Mouse (Mus musculus): ENCODE results near the gene Muc1. TPM values are rescaled to one million over a fixed set of nuclear protein-coding genes. Genes with fewer than 3 reads are reported as not detected.

The Muc1 gene
- polyA plus RNA-seq, 1 experiment, result 0.67 TPM

DNA sequence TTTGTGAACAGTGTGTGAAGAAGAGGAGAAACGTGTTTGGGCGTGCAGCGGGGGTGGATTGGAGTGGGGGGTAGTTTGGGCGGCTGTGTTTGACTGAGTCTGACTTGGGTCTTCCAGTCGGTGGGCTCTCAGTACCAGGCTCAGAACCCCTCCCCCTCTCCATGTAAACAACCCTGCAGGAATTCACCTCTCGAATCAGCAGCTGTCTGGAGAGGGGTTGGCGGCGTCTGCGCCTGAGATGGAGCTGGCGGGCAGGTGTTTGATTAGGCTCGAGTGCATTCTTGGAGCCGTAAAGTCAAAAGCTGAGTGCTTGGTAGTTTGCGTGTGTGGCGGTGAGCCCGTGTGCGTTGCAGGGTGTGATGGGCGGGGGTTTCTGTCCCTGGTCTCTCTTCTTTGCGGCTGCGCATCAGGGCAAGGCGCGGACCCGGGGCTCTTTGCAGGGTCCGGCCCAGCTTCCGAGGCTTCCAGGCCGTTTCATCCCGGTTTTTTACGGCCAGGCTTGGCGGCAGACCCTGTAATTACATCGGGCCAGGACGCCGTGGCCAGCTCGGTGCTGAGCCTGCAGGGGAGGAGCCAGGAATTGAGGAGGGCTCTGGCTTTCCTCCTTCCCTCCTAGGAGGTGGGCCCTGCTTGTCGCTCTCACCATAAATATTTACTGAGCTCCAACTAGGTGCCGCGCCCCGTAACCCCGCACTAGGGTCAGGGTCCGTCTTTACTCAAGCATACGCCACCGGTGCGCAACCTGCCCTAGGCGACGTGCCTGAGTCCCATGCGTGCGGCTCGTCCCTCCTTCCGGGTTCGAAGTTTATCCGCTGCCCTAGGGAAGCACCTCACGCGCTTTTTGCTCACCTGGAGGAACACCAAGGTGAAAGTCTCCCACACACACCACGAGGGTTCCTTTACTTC is 52.0 kb downstream of the Muc1 start, which contains the start of gene Efna1:
Gene Efna1 (minus strand): TSS at position 537 of the 906 bp plus-strand sequence.
- no peak for TF ChIP-seq CTCF (IDR thresholded peaks at IDR 0.05; ENCODE audit: control insufficient read depth, insufficient read depth, low read length)
- TF ChIP-seq POLR2A (IDR thresholded peaks at IDR 0.05; ENCODE audit: borderline replicate concordance, control insufficient read depth, low read depth, low read length), result no peak
- peak within 1 kb of the TSS; percentile 20 for H3K27ac ChIP-seq (ENCODE audit: control insufficient read depth, insufficient read depth, low read depth, low read length, poor library complexity)
- 1% methylated on average over 52 of the region's 52 CpGs for WGBS
- peaks cover 4% of the 10 kb centered on the region for H3K4me1 ChIP-seq (ENCODE audit: control insufficient read depth, insufficient read depth, low read length)
- H3K4me3 ChIP-seq (replicated peaks; ENCODE audit: control insufficient read depth, low read depth, low read length), result peak within 1 kb of the TSS; percentile 36

GRCm38 (mm10) chr3:89281579-89282290 is 52.9 kb downstream of the Muc1 start:
- Histone ChIP-seq H3K27ac (ENCODE audit: control insufficient read depth, insufficient read depth, low read depth, low read length, poor library complexity) (no peak overlapping the region), H3K4me3 (replicated peaks; ENCODE audit: control insufficient read depth, low read depth, low read length) (no peak overlapping the region), H3K4me1 (ENCODE audit: control insufficient read depth, insufficient read depth, low read length) (peaks cover 4% of the 10 kb centered on the region)
- WGBS, result 17% methylated on average over 20 of the region's 20 CpGs
- peak; percentile 93 for TF ChIP-seq CTCF (IDR thresholded peaks at IDR 0.05; ENCODE audit: control insufficient read depth, insufficient read depth, low read length)
- TF ChIP-seq POLR2A (IDR thresholded peaks at IDR 0.05; ENCODE audit: borderline replicate concordance, control insufficient read depth, low read depth, low read length), result no peak

GRCm38 (mm10) chr3:89282291-89282643 is 53.4 kb downstream of the Muc1 start:
- no peak overlapping the region for H3K4me3 ChIP-seq (replicated peaks; ENCODE audit: control insufficient read depth, low read depth, low read length)
- TF ChIP-seq POLR2A (IDR thresholded peaks at IDR 0.05; ENCODE audit: borderline replicate concordance, control insufficient read depth, low read depth, low read length) (no peak), CTCF (IDR thresholded peaks at IDR 0.05; ENCODE audit: control insufficient read depth, insufficient read depth, low read length) (no peak)
- 29% methylated on average over 4 of the region's 4 CpGs for WGBS
- H3K27ac ChIP-seq (ENCODE audit: control insufficient read depth, insufficient read depth, low read depth, low read length, poor library complexity), result no peak overlapping the region
- peaks cover 4% of the 10 kb centered on the region for H3K4me1 ChIP-seq (ENCODE audit: control insufficient read depth, insufficient read depth, low read length)

Other genes with a start within 250 kb of the Muc1 start
- gene Rusc1, start 135.7 kb upstream of the Muc1 start, polyA plus RNA-seq (2011; ENCODE audit: insufficient read depth, insufficient read length, low replicate concordance, missing spikeins), result 14.5 and 17.1 TPM in 2 replicates
- not detected in 2 replicates for gene Gm43738, start 128.0 kb upstream of the Muc1 start, polyA plus RNA-seq (2011; ENCODE audit: insufficient read depth, insufficient read length, low replicate concordance, missing spikeins)
- 21.7 and 30.3 TPM in 2 replicates for gene Fdps, start 127.1 kb upstream of the Muc1 start, polyA plus RNA-seq (2011; ENCODE audit: insufficient read depth, insufficient read length, low replicate concordance, missing spikeins)
- 14.3 and 16.0 TPM in 2 replicates for gene Pklr, start 92.9 kb upstream of the Muc1 start, polyA plus RNA-seq (2011; ENCODE audit: insufficient read depth, insufficient read length, low replicate concordance, missing spikeins)
- 1.6 TPM in 1 of 2 replicates, not detected in the other for gene Hcn3, start 68.9 kb upstream of the Muc1 start, polyA plus RNA-seq (2011; ENCODE audit: insufficient read depth, insufficient read length, low replicate concordance, missing spikeins)
- 43.3 and 90.9 TPM in 2 replicates for gene Clk2, start 64.3 kb upstream of the Muc1 start, polyA plus RNA-seq (2011; ENCODE audit: insufficient read depth, insufficient read length, low replicate concordance, missing spikeins)
- gene Scamp3, start 51.6 kb upstream of the Muc1 start, polyA plus RNA-seq (2011; ENCODE audit: insufficient read depth, insufficient read length, low replicate concordance, missing spikeins), result 25.7 and 54.2 TPM in 2 replicates
- 4.1 and 9.8 TPM in 2 replicates for gene Fam189b, start 45.9 kb upstream of the Muc1 start, polyA plus RNA-seq (2011; ENCODE audit: insufficient read depth, insufficient read length, low replicate concordance, missing spikeins)
- gene Gba, start 26.1 kb upstream of the Muc1 start, polyA plus RNA-seq (2011; ENCODE audit: insufficient read depth, insufficient read length, low replicate concordance, missing spikeins), result 27.7 and 71.7 TPM in 2 replicates
- gene Thbs3, start 13.9 kb upstream of the Muc1 start, polyA plus RNA-seq (2011; ENCODE audit: insufficient read depth, insufficient read length, low replicate concordance, missing spikeins), result 2.9 TPM in 1 of 2 replicates, not detected in the other
- gene Mtx1, start 2.0 kb upstream of the Muc1 start, polyA plus RNA-seq (2011; ENCODE audit: insufficient read depth, insufficient read length, low replicate concordance, missing spikeins), result 33.9 and 66.4 TPM in 2 replicates
- gene Krtcap2, start 16.9 kb downstream of the Muc1 start, polyA plus RNA-seq (2011; ENCODE audit: insufficient read depth, insufficient read length, low replicate concordance, missing spikeins), result 47.8 and 69.5 TPM in 2 replicates
- 0.59 and 1.6 TPM in 2 replicates for gene Trim46, start 17.3 kb downstream of the Muc1 start, polyA plus RNA-seq (2011; ENCODE audit: insufficient read depth, insufficient read length, low replicate concordance, missing spikeins)
- gene Dpm3, start 30.3 kb downstream of the Muc1 start, polyA plus RNA-seq (2011; ENCODE audit: insufficient read depth, insufficient read length, low replicate concordance, missing spikeins), result 30.7 and 39.3 TPM in 2 replicates
- gene Slc50a1, start 41.5 kb downstream of the Muc1 start, polyA plus RNA-seq (2011; ENCODE audit: insufficient read depth, insufficient read length, low replicate concordance, missing spikeins), result 64.0 and 83.0 TPM in 2 replicates
- gene Efna1, start 52.1 kb downstream of the Muc1 start, polyA plus RNA-seq (2011; ENCODE audit: insufficient read depth, insufficient read length, low replicate concordance, missing spikeins), result 0.99 and 2.0 TPM in 2 replicates
- 2.7 TPM in 1 of 2 replicates, not detected in the other for gene Efna3, start 93.9 kb downstream of the Muc1 start, polyA plus RNA-seq (2011; ENCODE audit: insufficient read depth, insufficient read length, low replicate concordance, missing spikeins)
- not detected in 2 replicates for gene Efna4, start 109.0 kb downstream of the Muc1 start, polyA plus RNA-seq (2011; ENCODE audit: insufficient read depth, insufficient read length, low replicate concordance, missing spikeins)
- gene Adam15, start 120.9 kb downstream of the Muc1 start, polyA plus RNA-seq (2011; ENCODE audit: insufficient read depth, insufficient read length, low replicate concordance, missing spikeins), result 112 and 187 TPM in 2 replicates
- 0.56 TPM in 1 of 2 replicates, not detected in the other for gene Dcst2, start 132.9 kb downstream of the Muc1 start, polyA plus RNA-seq (2011; ENCODE audit: insufficient read depth, insufficient read length, low replicate concordance, missing spikeins)
- 1.3 TPM in 1 of 2 replicates, not detected in the other for gene Dcst1, start 136.2 kb downstream of the Muc1 start, polyA plus RNA-seq (2011; ENCODE audit: insufficient read depth, insufficient read length, low replicate concordance, missing spikeins)
- 20.8 and 40.2 TPM in 2 replicates for gene Zbtb7b, start 165.7 kb downstream of the Muc1 start, polyA plus RNA-seq (2011; ENCODE audit: insufficient read depth, insufficient read length, low replicate concordance, missing spikeins)
- 0.92 TPM in 1 of 2 replicates, not detected in the other for gene Lenep, start 173.7 kb downstream of the Muc1 start, polyA plus RNA-seq (2011; ENCODE audit: insufficient read depth, insufficient read length, low replicate concordance, missing spikeins)
- gene Flad1, start 182.8 kb downstream of the Muc1 start, polyA plus RNA-seq (2011; ENCODE audit: insufficient read depth, insufficient read length, low replicate concordance, missing spikeins), result 9.7 and 17.6 TPM in 2 replicates
- gene Cks1b, start 189.3 kb downstream of the Muc1 start, polyA plus RNA-seq (2011; ENCODE audit: insufficient read depth, insufficient read length, low replicate concordance, missing spikeins), result 126 and 145 TPM in 2 replicates
- gene Shc1, start 189.4 kb downstream of the Muc1 start, polyA plus RNA-seq (2011; ENCODE audit: insufficient read depth, insufficient read length, low replicate concordance, missing spikeins), result 41.6 and 65.2 TPM in 2 replicates
- gene Pygo2, start 201.2 kb downstream of the Muc1 start, polyA plus RNA-seq (2011; ENCODE audit: insufficient read depth, insufficient read length, low replicate concordance, missing spikeins), result 29.7 and 45.4 TPM in 2 replicates
- gene Pbxip1, start 207.6 kb downstream of the Muc1 start, polyA plus RNA-seq (2011; ENCODE audit: insufficient read depth, insufficient read length, low replicate concordance, missing spikeins), result 23.6 and 60.5 TPM in 2 replicates
- 25.4 and 33.4 TPM in 2 replicates for gene Pmvk, start 225.5 kb downstream of the Muc1 start, polyA plus RNA-seq (2011; ENCODE audit: insufficient read depth, insufficient read length, low replicate concordance, missing spikeins)